Mouse (Mus musculus) E14TG2a.4 (cell line): ENCODE results near the gene Ppp1r18.

Experiments used
- H3K27me3 ChIP-seq: 2 replicates; pipeline ENCODE4 v1.6.1; 2014; ENCODE audit warnings: low read length, control low read depth; ENCODE audit not compliant: insufficient read depth
- H3K36me3 ChIP-seq: 2 replicates; pipeline ENCODE4 v1.6.1; 2014; ENCODE audit warnings: low read length, control low read depth; ENCODE audit not compliant: insufficient read depth
- H3K4me1 ChIP-seq: replicated peaks from 2 replicates; pipeline ENCODE4 v1.6.1; 2014; ENCODE audit warnings: low read depth, low read length, control low read depth
- H3K4me3 ChIP-seq: replicated peaks from 2 replicates; pipeline ENCODE4 v1.5.1; 2014; ENCODE audit warnings: mild to moderate bottlenecking, low read length
- H3K9me3 ChIP-seq: 2 replicates; pipeline ENCODE4 v1.6.1; 2014; ENCODE audit warnings: low read length, control low read depth
- CTCF ChIP-seq: conservative IDR thresholded peaks from 2 replicates; pipeline ENCODE4 v1.5.1; 2014; ENCODE audit warnings: low read length
- NANOG ChIP-seq: IDR thresholded peaks from 2 replicates; pipeline ENCODE4 v1.6.1; 2014; ENCODE audit warnings: borderline replicate concordance, low read length, mixed read lengths
- POU5F1 ChIP-seq: IDR thresholded peaks from 2 replicates; pipeline ENCODE4 v1.6.1; 2014; ENCODE audit warnings: low read length, borderline replicate concordance

The Ppp1r18 gene

GRCm38 (mm10) chr17:35864832-35865353 lies 500 bp upstream of the Ppp1r18 start:
- H3K27me3 ChIP-seq, result peaks cover 11% of the 10 kb centered on the region
- peaks cover 80% of the 10 kb centered on the region for H3K4me1 ChIP-seq
- H3K4me3 ChIP-seq, result peak overlapping the region; percentile 88
- H3K36me3 ChIP-seq, result peaks cover 31% of the 10 kb centered on the region
- TF ChIP-seq POU5F1 (no peak), CTCF (no peak)
- H3K9me3 ChIP-seq, result no peaks in the 10 kb centered on the region

GRCm38 (mm10) chr17:35866281-35866831 lies 963 bp downstream of the Ppp1r18 start:
- TF ChIP-seq CTCF (no peak), NANOG (no peak), POU5F1 (no peak)
- Histone ChIP-seq H3K4me3 (peak overlapping the region; percentile 88), H3K36me3 (peaks cover 33% of the 10 kb centered on the region), H3K4me1 (peaks cover 86% of the 10 kb centered on the region), H3K27me3 (peaks cover 11% of the 10 kb centered on the region), H3K9me3 (no peaks in the 10 kb centered on the region)

GRCm38 (mm10) chr17:35866911-35867890 lies 1.8 kb downstream of the Ppp1r18 start:
- TF ChIP-seq NANOG (no peak), CTCF (0 out of 2 replicates have a peak, but pooled peaks have one; percentile 4)
- Histone ChIP-seq H3K4me3 (peak overlapping the region; percentile 88), H3K36me3 (peaks cover 39% of the 10 kb centered on the region)

GRCm38 (mm10) chr17:35868165-35868820 lies 2.9 kb downstream of the Ppp1r18 start:
- Histone ChIP-seq H3K9me3 (no peaks in the 10 kb centered on the region), H3K27me3 (peaks cover 11% of the 10 kb centered on the region), H3K36me3 (peaks cover 45% of the 10 kb centered on the region), H3K4me3 (peak overlapping the region; percentile 88), H3K4me1 (peaks cover 84% of the 10 kb centered on the region)
- TF ChIP-seq CTCF, result no peak
- no peak for TF ChIP-seq POU5F1
- no peak for TF ChIP-seq NANOG

More at GRCm38 (mm10) chr17:35866911-35867890, 1.8 kb downstream of the Ppp1r18 start:
- H3K27me3 ChIP-seq, result peaks cover 11% of the 10 kb centered on the region
- no peaks in the 10 kb centered on the region for H3K9me3 ChIP-seq
- peaks cover 86% of the 10 kb centered on the region for H3K4me1 ChIP-seq

GRCm38 (mm10) chr17:35868961-35869345 lies 3.6 kb downstream of the Ppp1r18 start:
- Histone ChIP-seq H3K36me3 (peaks cover 43% of the 10 kb centered on the region), H3K4me3 (peak overlapping the region; percentile 88), H3K9me3 (no peaks in the 10 kb centered on the region), H3K27me3 (peaks cover 11% of the 10 kb centered on the region), H3K4me1 (peaks cover 82% of the 10 kb centered on the region)
- TF ChIP-seq NANOG, result no peak
- no peak for TF ChIP-seq CTCF
- TF ChIP-seq POU5F1, result no peak

- peaks cover 47% of the 10 kb centered on the region for H3K36me3 ChIP-seq
- no peak for TF ChIP-seq CTCF
- TF ChIP-seq POU5F1, result no peak
- TF ChIP-seq NANOG, result no peak
- peaks cover 11% of the 10 kb centered on the region for H3K27me3 ChIP-seq
- H3K4me3 ChIP-seq, result peak overlapping the region; percentile 88
- H3K4me1 ChIP-seq, result peaks cover 82% of the 10 kb centered on the region
- no peaks in the 10 kb centered on the region for H3K9me3 ChIP-seq
Measured at GRCm38 (mm10) chr17:35869346-35870067, 4.1 kb downstream of the Ppp1r18 start.

- TF ChIP-seq CTCF (no peak), NANOG (no peak), POU5F1 (no peak)
- Histone ChIP-seq H3K27me3 (peaks cover 11% of the 10 kb centered on the region), H3K36me3 (peaks cover 55% of the 10 kb centered on the region), H3K4me3 (peak overlapping the region; percentile 88), H3K4me1 (peaks cover 81% of the 10 kb centered on the region), H3K9me3 (no peaks in the 10 kb centered on the region)
Measured at GRCm38 (mm10) chr17:35870151-35870883, 4.9 kb downstream of the Ppp1r18 start.
